Mouse (Mus musculus): ENCODE results near the gene Eif3i. TPM values are rescaled to one million over a fixed set of nuclear protein-coding genes. Genes with fewer than 3 reads are reported as not detected.

Gene Eif3i
- polyA plus RNA-seq, 1 experiment from 2014 or later = 161 TPM

DNA sequence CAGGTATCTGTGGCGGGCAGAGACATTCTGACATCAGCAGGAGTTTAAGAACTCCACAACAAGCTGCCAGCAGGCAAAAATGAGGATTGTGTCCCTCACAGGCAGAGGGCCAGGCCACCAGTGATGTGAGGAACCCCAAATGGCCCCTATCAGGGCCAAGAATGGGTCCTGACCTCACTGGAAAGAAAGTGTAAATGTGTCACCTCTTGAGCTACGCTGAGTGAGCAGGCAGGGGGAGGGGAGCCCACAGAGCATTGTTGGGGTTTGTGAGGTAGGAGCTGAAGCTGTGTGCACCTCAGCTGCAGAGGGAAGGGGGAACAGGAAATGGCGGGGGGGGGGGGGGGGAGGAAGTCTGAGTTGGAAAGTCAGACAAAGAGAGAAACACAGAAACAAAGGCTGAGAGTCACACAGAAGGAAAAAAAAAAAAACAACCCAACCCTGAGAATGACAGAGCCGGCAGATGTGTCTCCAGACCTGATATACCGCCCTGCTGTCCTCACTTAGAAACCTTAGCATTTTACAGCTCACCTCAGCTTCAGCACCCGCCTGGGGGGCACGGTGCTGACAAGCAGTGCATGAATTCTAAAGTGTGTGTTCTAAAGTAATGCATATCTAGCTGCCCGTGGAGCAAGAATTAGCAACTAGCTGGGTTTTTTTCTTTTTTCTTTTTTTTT lies 25.1 kb downstream of the Eif3i start:
- DNase-seq (ENCODE audit: low spot score) (peak; percentile 39), ATAC-seq (peak; percentile 36; the same call in 1 of the 2 replicates)
- Histone ChIP-seq H3K27ac (ENCODE audit: low read length) (no peak overlapping the region), H3K4me2 (replicated peaks; ENCODE audit: low read depth, low read length) (no peak overlapping the region), H3K4me1 (ENCODE audit: insufficient read depth, low read depth, low read length) (no peaks in the 10 kb centered on the region), H3K27me3 (replicated peaks; ENCODE audit: insufficient read depth, low read length) (no peaks in the 10 kb centered on the region), H3K9ac (replicated peaks; ENCODE audit: low read depth) (no peak overlapping the region), H3K4me3 (ENCODE audit: low read depth, low read length) (no peak overlapping the region), H3K9me3 (ENCODE audit: low read length) (no peaks in the 10 kb centered on the region), H3K36me3 (ENCODE audit: insufficient read depth, low read length) (no peaks in the 10 kb centered on the region)
- 42% methylated on average over 6 of the region's 8 CpGs for WGBS
- TF ChIP-seq CTCF (IDR thresholded peaks at IDR 0.05) = no peak
- TF ChIP-seq EP300 (IDR thresholded peaks at IDR 0.05) = no peak

- no peak for DNase-seq (ENCODE audit: low spot score)
- 90% methylated on average over 7 of the region's 8 CpGs for WGBS
- no peak within 1 kb of the TSS for H3K9ac ChIP-seq (replicated peaks; ENCODE audit: low read depth)
Observed at GRCm38 (mm10) chr4:129573430-129573829, 27.0 kb downstream of the Eif3i start, which contains the start of gene Lck. TSS of gene Lck (minus strand) at chr4:129573641.

GRCm38 (mm10) chr4:129573093-129573370 lies 27.4 kb downstream of the Eif3i start:
- no peaks in the 10 kb centered on the region for H3K36me3 ChIP-seq (ENCODE audit: insufficient read depth, low read length)
- no peaks in the 10 kb centered on the region for H3K27me3 ChIP-seq (replicated peaks; ENCODE audit: insufficient read depth, low read length)
- TF ChIP-seq EP300 (IDR thresholded peaks at IDR 0.05) (no peak), CTCF (IDR thresholded peaks at IDR 0.05) (no peak)
- no peak overlapping the region for H3K9ac ChIP-seq (replicated peaks; ENCODE audit: low read depth)
- ATAC-seq (no peak), DNase-seq (ENCODE audit: low spot score) (no peak)
- H3K27ac ChIP-seq (ENCODE audit: low read length) = peak overlapping the region; percentile 57; the same call in 1 of the 2 replicates
- WGBS = 97% methylated on average over 4 of the region's 4 CpGs
- no peaks in the 10 kb centered on the region for H3K4me1 ChIP-seq (ENCODE audit: insufficient read depth, low read depth, low read length)
- H3K4me3 ChIP-seq (ENCODE audit: low read depth, low read length) = no peak overlapping the region
- H3K9me3 ChIP-seq (ENCODE audit: low read length) = no peaks in the 10 kb centered on the region
- no peak overlapping the region for H3K4me2 ChIP-seq (replicated peaks; ENCODE audit: low read depth, low read length)

More at GRCm38 (mm10) chr4:129573430-129573829, 27.0 kb downstream of the Eif3i start, which contains the start of gene Lck:
- no peak within 1 kb of the TSS for H3K4me2 ChIP-seq (replicated peaks; ENCODE audit: low read depth, low read length)
- no peak for ATAC-seq
- H3K27me3 ChIP-seq (replicated peaks; ENCODE audit: insufficient read depth, low read length) = no peaks in the 10 kb centered on the region
- H3K4me1 ChIP-seq (ENCODE audit: insufficient read depth, low read depth, low read length) = no peaks in the 10 kb centered on the region
- H3K9me3 ChIP-seq (ENCODE audit: low read length) = no peaks in the 10 kb centered on the region
- H3K27ac ChIP-seq (ENCODE audit: low read length) = peak within 1 kb of the TSS; percentile 57
- TF ChIP-seq EP300 (IDR thresholded peaks at IDR 0.05) (no peak), CTCF (IDR thresholded peaks at IDR 0.05) (no peak)
- no peaks in the 10 kb centered on the region for H3K36me3 ChIP-seq (ENCODE audit: insufficient read depth, low read length)
- no peak within 1 kb of the TSS for H3K4me3 ChIP-seq (ENCODE audit: low read depth, low read length)

DNA sequence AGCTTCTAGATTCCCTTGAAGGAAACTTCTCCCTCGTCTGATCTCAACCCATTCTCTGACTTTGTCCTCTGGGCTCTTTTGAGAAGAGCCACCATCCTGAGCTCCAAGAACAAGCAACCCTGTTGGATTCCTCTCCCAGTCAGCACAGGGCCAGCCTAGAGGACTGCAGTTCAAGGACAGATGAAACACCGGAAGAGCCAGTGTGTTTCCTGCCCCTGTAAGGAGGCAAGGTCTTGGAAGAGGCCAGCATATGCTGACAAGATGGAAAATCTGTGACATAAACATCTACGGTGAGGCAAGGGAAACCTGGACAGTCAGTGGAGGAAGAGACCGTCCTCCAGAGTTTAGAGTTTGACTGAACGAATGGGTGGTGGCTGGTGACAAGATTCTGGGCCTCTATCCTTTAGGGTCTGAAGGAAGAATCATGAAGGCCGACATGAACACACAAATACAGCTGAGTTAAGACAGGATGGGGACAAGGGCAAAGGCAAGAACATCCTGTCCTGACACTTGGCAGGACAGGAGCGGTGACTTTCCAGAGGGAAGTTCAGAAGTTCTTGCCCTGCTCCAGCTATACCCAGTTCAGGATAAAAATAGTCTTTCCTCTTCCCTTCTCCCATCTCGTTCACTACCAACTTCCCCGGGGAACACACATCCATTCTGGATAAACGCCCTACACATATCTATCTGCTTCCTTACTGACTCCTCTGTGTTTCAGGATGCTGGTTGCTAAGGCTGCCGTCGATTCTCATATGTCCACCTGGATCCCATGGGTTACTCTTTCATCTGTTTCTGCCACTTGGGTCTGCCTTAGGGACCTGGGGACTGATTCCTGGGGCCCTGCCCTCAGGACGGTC lies 28.0 kb downstream of the Eif3i start:
- no peak overlapping the region for H3K4me3 ChIP-seq (ENCODE audit: low read depth, low read length)
- no peak overlapping the region for H3K9ac ChIP-seq (replicated peaks; ENCODE audit: low read depth)
- peak; percentile 35 for DNase-seq (ENCODE audit: low spot score)
- WGBS = 57% methylated on average over 13 of the region's 13 CpGs
- H3K4me2 ChIP-seq (replicated peaks; ENCODE audit: low read depth, low read length) = no peak overlapping the region
- H3K27me3 ChIP-seq (replicated peaks; ENCODE audit: insufficient read depth, low read length) = no peaks in the 10 kb centered on the region
- peak; percentile 38; the same call in 1 of the 2 replicates for TF ChIP-seq EP300 (IDR thresholded peaks at IDR 0.05)
- no peak for TF ChIP-seq CTCF (IDR thresholded peaks at IDR 0.05)
- H3K36me3 ChIP-seq (ENCODE audit: insufficient read depth, low read length) = no peaks in the 10 kb centered on the region
- H3K4me1 ChIP-seq (ENCODE audit: insufficient read depth, low read depth, low read length) = no peaks in the 10 kb centered on the region
- ATAC-seq = peak; percentile 61
- H3K9me3 ChIP-seq (ENCODE audit: low read length) = no peaks in the 10 kb centered on the region
- peak overlapping the region; percentile 57 for H3K27ac ChIP-seq (ENCODE audit: low read length)

- ATAC-seq = no peak
- no peak for DNase-seq (ENCODE audit: low spot score)
- 61% methylated on average over 8 of the region's 8 CpGs for WGBS
Observed at GRCm38 (mm10) chr4:129571551-129572084, 28.8 kb downstream of the Eif3i start.

GRCm38 (mm10) chr4:129570028-129570427 lies 30.4 kb downstream of the Eif3i start:
- no peaks in the 10 kb centered on the region for H3K27me3 ChIP-seq (replicated peaks; ENCODE audit: insufficient read depth, low read length)
- ATAC-seq = no peak
- TF ChIP-seq CTCF (IDR thresholded peaks at IDR 0.05) (no peak), EP300 (IDR thresholded peaks at IDR 0.05) (no peak)
- H3K9ac ChIP-seq (replicated peaks; ENCODE audit: low read depth) = no peak overlapping the region
- H3K36me3 ChIP-seq (ENCODE audit: insufficient read depth, low read length) = no peaks in the 10 kb centered on the region
- H3K9me3 ChIP-seq (ENCODE audit: low read length) = no peaks in the 10 kb centered on the region
- no peak overlapping the region for H3K4me3 ChIP-seq (ENCODE audit: low read depth, low read length)
- H3K27ac ChIP-seq (ENCODE audit: low read length) = no peak overlapping the region
- H3K4me2 ChIP-seq (replicated peaks; ENCODE audit: low read depth, low read length) = no peak overlapping the region
- no peak for DNase-seq (ENCODE audit: low spot score)
- 82% methylated on average over 6 of the region's 6 CpGs for WGBS
- no peaks in the 10 kb centered on the region for H3K4me1 ChIP-seq (ENCODE audit: insufficient read depth, low read depth, low read length)

More at GRCm38 (mm10) chr4:129571551-129572084, 28.8 kb downstream of the Eif3i start:
- H3K4me1 ChIP-seq (ENCODE audit: insufficient read depth, low read depth, low read length) = no peaks in the 10 kb centered on the region
- no peak overlapping the region for H3K27ac ChIP-seq (ENCODE audit: low read length)
- no peak for TF ChIP-seq CTCF (IDR thresholded peaks at IDR 0.05)
- TF ChIP-seq EP300 (IDR thresholded peaks at IDR 0.05) = no peak
- no peak overlapping the region for H3K4me2 ChIP-seq (replicated peaks; ENCODE audit: low read depth, low read length)
- no peak overlapping the region for H3K9ac ChIP-seq (replicated peaks; ENCODE audit: low read depth)
- no peaks in the 10 kb centered on the region for H3K27me3 ChIP-seq (replicated peaks; ENCODE audit: insufficient read depth, low read length)
- H3K4me3 ChIP-seq (ENCODE audit: low read depth, low read length) = no peak overlapping the region
- no peaks in the 10 kb centered on the region for H3K9me3 ChIP-seq (ENCODE audit: low read length)
- no peaks in the 10 kb centered on the region for H3K36me3 ChIP-seq (ENCODE audit: insufficient read depth, low read length)

All from lung, postnatal 0 days (tissue).